Mouse (Mus musculus) erythroblast, embryonic 14.5 days (primary cell): ENCODE measurements around the gene Cryz.

Experiments used
- GATA1 ChIP-seq: IDR thresholded peaks from 2 replicates; pipeline ENCODE4 v1.6.1; 2012; ENCODE audit warnings: low read length, inconsistent platforms, mixed read lengths
- TAL1 ChIP-seq: IDR thresholded peaks from 3 replicates; pipeline ENCODE4 v1.6.1; 2012; ENCODE audit warnings: low read length, inconsistent platforms, mixed read lengths

- TF ChIP-seq TAL1 (no peak), GATA1 (no peak)
Observed at GRCm38 (mm10) chr3:154570786-154571185, 25.7 kb upstream of the Cryz start.
